ENCODE assay signal across 8 mouse cellular contexts in genomic region chr1:36068531-36069120, GRCm38 (mm10). TPM values are rescaled to one million over a fixed set of nuclear protein-coding genes. Genes with fewer than 3 reads are reported as not detected.
A peak's percentile ranks its signal among the peaks of the same experiment; 100 is the strongest.
DNase-seq lines count a peak whose midpoint lies in the region; ATAC-seq and TF ChIP-seq lines count a peak whose summit lies in the region.

No protein-coding gene starts in this region.

- H3K27me3 ChIP-seq in erythroblast, embryonic 14.5 days (ENCODE audit: control insufficient read depth): no peaks in the 10 kb centered on the region; the same call in 1 of the 2 replicates
- H3K27me3 ChIP-seq in forebrain, embryonic 12.5 days: peaks cover 19% of the 10 kb centered on the region
- H3K27me3 ChIP-seq in hindbrain, postnatal 0 days (ENCODE audit: insufficient read depth, low read length): no peaks in the 10 kb centered on the region
- no peaks in the 10 kb centered on the region for H3K27me3 ChIP-seq in limb, embryonic 15.5 days
- H3K27me3 ChIP-seq in midbrain, embryonic 15.5 days (replicated peaks): 0 out of 2 replicates have a peak, but pooled peaks cover 3% of the 10 kb centered on the region
- H3K27me3 ChIP-seq in stomach, embryonic 15.5 days (replicated peaks): no peaks in the 10 kb centered on the region

- peak overlapping the region; percentile 85 for H3K9ac ChIP-seq in forebrain, embryonic 12.5 days
- H3K9ac ChIP-seq in hindbrain, postnatal 0 days (replicated peaks; ENCODE audit: low read length): peak overlapping the region; percentile 67
- peak overlapping the region; percentile 76 for H3K9ac ChIP-seq in limb, embryonic 15.5 days
- peak overlapping the region; percentile 86 for H3K9ac ChIP-seq in midbrain, embryonic 15.5 days
- H3K9ac ChIP-seq in stomach, embryonic 15.5 days: peak overlapping the region; percentile 76

- no peaks in the 10 kb centered on the region for H3K9me3 ChIP-seq in erythroblast, embryonic 14.5 days (ENCODE audit: control insufficient read depth, low read length)
- no peaks in the 10 kb centered on the region for H3K9me3 ChIP-seq in forebrain, embryonic 12.5 days
- no peaks in the 10 kb centered on the region for H3K9me3 ChIP-seq in hindbrain, postnatal 0 days (ENCODE audit: low read length)
- H3K9me3 ChIP-seq in limb, embryonic 15.5 days: no peaks in the 10 kb centered on the region
- H3K9me3 ChIP-seq in midbrain, embryonic 15.5 days: no peaks in the 10 kb centered on the region
- H3K9me3 ChIP-seq in stomach, embryonic 15.5 days: no peaks in the 10 kb centered on the region

- H3K4me1 ChIP-seq in erythroblast, embryonic 14.5 days (ENCODE audit: control insufficient read depth): peaks cover 83% of the 10 kb centered on the region
- H3K4me1 ChIP-seq in forebrain, embryonic 12.5 days: peaks cover 72% of the 10 kb centered on the region
- peaks cover 47% of the 10 kb centered on the region for H3K4me1 ChIP-seq in hindbrain, postnatal 0 days (ENCODE audit: insufficient read depth, low read length)
- peaks cover 71% of the 10 kb centered on the region for H3K4me1 ChIP-seq in limb, embryonic 15.5 days
- H3K4me1 ChIP-seq in midbrain, embryonic 15.5 days: peaks cover 65% of the 10 kb centered on the region
- peaks cover 49% of the 10 kb centered on the region for H3K4me1 ChIP-seq in stomach, embryonic 15.5 days

- WGBS in forebrain, embryonic 12.5 days: under 1% methylated on average over 71 of the region's 76 CpGs
- WGBS in hindbrain, postnatal 0 days: under 1% methylated on average over 46 of the region's 76 CpGs
- under 1% methylated on average over 56 of the region's 76 CpGs for WGBS in limb, embryonic 15.5 days
- WGBS in midbrain, embryonic 15.5 days: under 1% methylated on average over 67 of the region's 76 CpGs
- WGBS in stomach, embryonic 15.5 days: under 1% methylated on average over 54 of the region's 76 CpGs

- ATAC-seq in erythroblast, adult 5-6 weeks (replicated peaks; ENCODE audit: low FRiP score, poor library complexity, severe bottlenecking): no peak
- ATAC-seq in forebrain, embryonic 12.5 days (ENCODE audit: low FRiP score): peak; percentile 67
- peak; percentile 69 for ATAC-seq in hindbrain, postnatal 0 days
- peak; percentile 15; the same call in 1 of the 2 replicates for ATAC-seq in limb, embryonic 15.5 days (ENCODE audit: insufficient number of reproducible peaks, low FRiP score, low TSS enrichment, low read depth)
- ATAC-seq in midbrain, embryonic 15.5 days (replicated peaks): peak; percentile 59
- ATAC-seq in stomach, embryonic 15.5 days (ENCODE audit: insufficient read depth, low FRiP score, low read depth): no peak; the same call in 1 of the 2 replicates

- H3K27ac ChIP-seq in forebrain, embryonic 12.5 days: peak overlapping the region; percentile 74
- peak overlapping the region; percentile 70 for H3K27ac ChIP-seq in hindbrain, postnatal 0 days
- peak overlapping the region; percentile 71 for H3K27ac ChIP-seq in limb, embryonic 15.5 days
- peak overlapping the region; percentile 86 for H3K27ac ChIP-seq in midbrain, embryonic 15.5 days
- peak overlapping the region; percentile 71 for H3K27ac ChIP-seq in stomach, embryonic 15.5 days

- H3K36me3 ChIP-seq in erythroblast, embryonic 14.5 days (ENCODE audit: control insufficient read depth): peaks cover 46% of the 10 kb centered on the region
- H3K36me3 ChIP-seq in forebrain, embryonic 12.5 days (replicated peaks): no peaks in the 10 kb centered on the region
- H3K36me3 ChIP-seq in hindbrain, postnatal 0 days (ENCODE audit: insufficient read depth, low read length): no peaks in the 10 kb centered on the region
- no peaks in the 10 kb centered on the region for H3K36me3 ChIP-seq in limb, embryonic 15.5 days
- no peaks in the 10 kb centered on the region for H3K36me3 ChIP-seq in midbrain, embryonic 15.5 days (replicated peaks)
- no peaks in the 10 kb centered on the region for H3K36me3 ChIP-seq in stomach, embryonic 15.5 days

- H3K4me3 ChIP-seq in erythroblast, embryonic 14.5 days (replicated peaks): peak overlapping the region; percentile 70
- H3K4me3 ChIP-seq in forebrain, embryonic 12.5 days (replicated peaks): peak overlapping the region; percentile 75
- H3K4me3 ChIP-seq in hindbrain, postnatal 0 days (ENCODE audit: low read length): peak overlapping the region; percentile 82
- peak overlapping the region; percentile 87 for H3K4me3 ChIP-seq in limb, embryonic 15.5 days
- peak overlapping the region; percentile 91 for H3K4me3 ChIP-seq in midbrain, embryonic 15.5 days
- H3K4me3 ChIP-seq in stomach, embryonic 15.5 days (replicated peaks): peak overlapping the region; percentile 90

- peak; percentile 39 for TF ChIP-seq CTCF in hindbrain, postnatal 0 days (IDR thresholded peaks at IDR 0.05; ENCODE audit: low read depth)

- DNase-seq in adrenal gland, postnatal 36 days: peak; percentile 55 to 71
- peak; percentile 80 for DNase-seq in hindbrain, postnatal 0 days (ENCODE audit: low spot score)

- H3K4me2 ChIP-seq in forebrain, embryonic 12.5 days: peak overlapping the region; percentile 97
- H3K4me2 ChIP-seq in hindbrain, postnatal 0 days (ENCODE audit: low read depth, low read length): peak overlapping the region; percentile 73
- H3K4me2 ChIP-seq in limb, embryonic 15.5 days: peak overlapping the region; percentile 95
- H3K4me2 ChIP-seq in midbrain, embryonic 15.5 days: peak overlapping the region; percentile 90
- peak overlapping the region; percentile 92 for H3K4me2 ChIP-seq in stomach, embryonic 15.5 days

RNA-seq across cellular contexts. Expression of gene Hs6st1, which starts 0.4 kb away (rescaled TPM):
- 19.5 and 20.5 TPM in 2 replicates for polyA plus RNA-seq in erythroblast, embryonic 14.5 days (2012)
- 82.8 and 141 TPM in 2 replicates for total RNA-seq in erythroblast, adult 5-6 weeks (2015; ENCODE audit: low replicate concordance)
- total RNA-seq in erythroblast, adult 5-6 weeks (2017; ENCODE audit: low replicate concordance): 123 and 134 TPM in 2 replicates
- total RNA-seq in adrenal gland, postnatal 36 days (2021): 100 to 1,000 TPM in 1 of 2 experiments, 10 to 100 TPM in 1; 63.7 to 140 TPM
- polyA plus RNA-seq in forebrain, embryonic 12.5 days (2016; fragmentation: Nextera tagmentation; extraction: Ambion mirVana): 5.1 and 8.4 TPM in 2 replicates
- 107 and 112 TPM in 2 replicates for total RNA-seq in hindbrain, postnatal 0 days (2014; rRNA removed)
- 16.9 and 19.0 TPM in 2 replicates for polyA plus RNA-seq in hindbrain, postnatal 0 days (2015; fragmentation: Nextera tagmentation; extraction: Ambion mirVana)
- 6.5 and 8.1 TPM in 2 replicates for polyA plus RNA-seq in limb, embryonic 15.5 days (2015; fragmentation: Nextera tagmentation; extraction: Ambion mirVana)
- 26.1 and 29.6 TPM in 2 replicates for polyA plus RNA-seq in midbrain, embryonic 15.5 days (2015; fragmentation: Nextera tagmentation; extraction: Ambion mirVana)
- 13.0 TPM in 2 replicates for polyA plus RNA-seq in stomach, embryonic 15.5 days (2015; fragmentation: Nextera tagmentation; extraction: Ambion mirVana)

Comparison
In these comparisons a context has a peak if more than half of its experiments do, and no peak if none do; other contexts are left out.
1. ATAC-seq: peak in forebrain, embryonic 12.5 days (single experiment), hindbrain, postnatal 0 days (single experiment), limb, embryonic 15.5 days (single experiment) and midbrain, embryonic 15.5 days (single experiment); none in erythroblast, adult 5-6 weeks (single experiment) and stomach, embryonic 15.5 days (single experiment).
2. Peak in every context shown above with its lines, with median percentiles within 50 percentile points of each other: H3K4me3 ChIP-seq, H3K27ac ChIP-seq, H3K4me2 ChIP-seq and H3K9ac ChIP-seq.